Mouse (Mus musculus) urinary bladder, postnatal 14 days (tissue): Measurements from ENCODE around the gene Bag6.

Experiments
- DNase-seq: peaks from one replicate; pipeline ENCODE4 v3.0.0; 2021; ENCODE audit warnings: low spot score

Gene Bag6

GRCm38 (mm10) chr17:35134801-35135590 is at the start of gene Bag6:
Bag6 (plus strand) TSS chr17:35135178.
- DNase-seq, result peak; percentile 94

DNA sequence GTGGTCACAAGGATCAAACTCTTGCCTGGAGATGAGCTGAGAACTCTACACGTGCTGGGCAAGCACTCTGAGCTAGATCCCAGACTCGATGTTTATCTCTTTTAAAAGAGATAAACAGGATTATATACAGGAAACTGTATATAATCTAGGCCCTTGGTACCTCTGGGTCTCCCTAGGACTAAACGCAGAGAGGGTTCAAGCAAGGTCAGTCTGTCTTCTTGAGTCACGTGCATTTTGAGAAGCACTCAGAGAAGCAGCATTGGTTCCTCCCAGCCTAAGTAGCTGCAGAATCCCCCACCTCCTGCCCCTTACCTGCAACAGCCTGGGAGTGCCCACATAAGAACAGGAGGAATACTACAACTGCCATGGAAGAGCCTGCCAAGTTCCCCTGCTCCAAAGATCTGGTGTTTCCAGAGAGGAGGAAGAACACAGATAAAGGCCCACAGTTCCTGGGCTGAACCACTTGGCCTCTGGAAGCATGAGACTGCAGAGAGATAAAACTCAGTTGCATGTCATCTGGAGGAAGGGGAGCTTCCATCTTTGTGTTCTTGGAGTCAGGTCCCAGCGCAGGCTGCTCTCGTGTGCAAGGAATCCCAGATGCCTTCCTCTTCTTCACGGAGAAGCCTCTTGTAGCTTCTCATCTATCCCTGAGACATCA is 49.6 kb upstream of the Bag6 start, which contains the start of gene Ly6g6f:
TSS of gene Ly6g6f (minus strand) at position 403 of the 658 bp plus-strand sequence.
- no peak for DNase-seq

DNA sequence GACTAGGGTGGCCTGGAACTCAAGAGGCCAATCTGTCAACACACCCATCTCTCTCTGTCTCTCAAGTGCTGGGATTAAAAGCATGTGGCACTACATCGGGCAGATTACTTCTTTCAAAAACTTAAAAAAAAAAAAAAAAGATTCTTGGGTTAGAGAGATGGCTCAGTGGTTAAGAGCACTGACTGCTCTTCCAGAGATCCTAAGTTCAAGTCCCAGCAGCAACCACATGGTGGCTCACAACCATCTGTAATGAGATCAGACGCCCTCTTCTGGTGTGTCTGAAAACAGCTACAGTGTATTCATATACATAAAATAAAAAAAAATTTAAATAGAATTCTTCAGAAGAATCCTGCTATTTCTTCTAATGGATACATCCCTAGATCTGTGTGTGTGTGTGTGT is 46.8 kb upstream of the Bag6 start:
- DNase-seq, result no peak

DNA sequence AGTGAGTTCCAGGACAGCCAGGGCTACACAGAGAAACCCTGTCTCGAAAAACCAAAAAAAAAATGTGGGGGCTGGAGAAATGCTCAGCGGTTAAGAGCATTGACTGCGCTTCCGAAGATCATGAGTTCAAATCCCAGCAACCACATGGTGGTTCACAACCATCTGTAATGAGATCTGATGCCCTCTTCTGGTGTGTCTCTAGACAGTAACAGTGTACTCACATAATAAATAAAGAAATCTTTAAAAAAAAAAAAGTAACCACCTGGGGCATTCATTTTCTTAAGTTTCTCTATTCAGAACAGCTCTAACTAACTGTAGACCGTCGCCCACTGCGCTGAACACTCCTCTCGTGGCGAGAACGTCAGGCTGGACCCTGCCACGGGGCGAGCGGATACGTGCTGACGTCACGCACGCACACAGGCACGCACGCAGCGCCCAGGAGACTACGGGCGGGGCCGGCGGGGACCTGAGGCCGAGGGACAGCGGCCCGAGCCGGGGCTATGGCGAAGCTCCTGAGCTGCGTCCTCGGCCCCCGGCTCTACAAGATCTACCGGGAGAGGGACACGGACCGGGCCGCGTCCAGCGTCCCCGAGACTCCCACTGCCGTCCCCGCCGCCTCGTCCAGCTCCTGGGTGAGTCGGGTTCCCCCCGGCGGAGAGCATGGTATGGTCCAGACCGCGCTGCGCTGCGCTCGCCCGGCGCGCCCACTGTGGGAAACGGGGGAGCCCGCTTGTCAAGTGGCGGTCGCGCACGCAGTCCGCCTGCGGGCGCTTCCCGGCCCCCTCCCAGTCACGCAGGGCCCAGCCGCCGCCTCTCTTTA is 45.9 kb upstream of the Bag6 start, which contains the start of gene Abhd16a:
TSS of gene Abhd16a (plus strand) at position 439 of the 820 bp plus-strand sequence.
- DNase-seq, result peak; percentile 92

GRCm38 (mm10) chr17:35090166-35090932 is 44.6 kb upstream of the Bag6 start:
- DNase-seq, result no peak

DNA sequence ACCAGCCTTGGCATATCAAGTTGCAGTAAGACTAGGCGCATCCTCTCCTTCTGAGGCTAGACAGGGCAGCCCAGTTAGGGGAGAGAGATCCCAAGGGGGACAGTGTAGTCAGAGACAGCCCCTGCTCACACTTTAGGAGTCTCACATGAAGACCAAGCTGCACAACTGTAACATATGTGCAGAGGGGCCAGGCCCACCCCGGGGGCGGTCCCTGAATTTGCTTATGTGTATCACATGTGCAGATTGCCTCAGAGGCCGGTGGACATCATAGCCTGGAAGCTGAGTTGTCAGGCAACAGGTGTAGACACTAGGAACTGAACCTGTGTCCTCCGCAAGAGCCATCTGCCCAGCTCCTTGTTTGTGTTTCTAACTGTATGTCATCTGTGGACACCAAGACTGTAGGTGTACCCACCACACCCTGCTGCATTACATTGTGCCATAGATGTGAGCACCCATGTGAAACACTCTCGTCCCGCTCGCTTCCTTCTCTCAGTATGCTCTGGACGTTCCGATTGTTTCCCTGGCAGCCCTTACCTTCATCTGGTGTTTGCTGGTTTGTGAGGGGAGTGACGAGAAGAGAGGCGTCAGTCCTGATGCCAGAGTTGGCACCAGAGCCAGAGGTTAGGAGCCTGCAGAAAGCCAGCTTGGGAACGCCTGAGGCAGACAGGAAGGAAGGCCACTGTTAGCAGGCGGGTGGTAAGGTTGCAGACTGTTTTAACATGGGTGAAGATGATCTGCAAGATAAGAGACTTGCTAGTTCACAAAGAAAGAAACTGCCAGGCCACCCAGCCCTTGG is 42.4 kb upstream of the Bag6 start:
- DNase-seq, result no peak

DNA sequence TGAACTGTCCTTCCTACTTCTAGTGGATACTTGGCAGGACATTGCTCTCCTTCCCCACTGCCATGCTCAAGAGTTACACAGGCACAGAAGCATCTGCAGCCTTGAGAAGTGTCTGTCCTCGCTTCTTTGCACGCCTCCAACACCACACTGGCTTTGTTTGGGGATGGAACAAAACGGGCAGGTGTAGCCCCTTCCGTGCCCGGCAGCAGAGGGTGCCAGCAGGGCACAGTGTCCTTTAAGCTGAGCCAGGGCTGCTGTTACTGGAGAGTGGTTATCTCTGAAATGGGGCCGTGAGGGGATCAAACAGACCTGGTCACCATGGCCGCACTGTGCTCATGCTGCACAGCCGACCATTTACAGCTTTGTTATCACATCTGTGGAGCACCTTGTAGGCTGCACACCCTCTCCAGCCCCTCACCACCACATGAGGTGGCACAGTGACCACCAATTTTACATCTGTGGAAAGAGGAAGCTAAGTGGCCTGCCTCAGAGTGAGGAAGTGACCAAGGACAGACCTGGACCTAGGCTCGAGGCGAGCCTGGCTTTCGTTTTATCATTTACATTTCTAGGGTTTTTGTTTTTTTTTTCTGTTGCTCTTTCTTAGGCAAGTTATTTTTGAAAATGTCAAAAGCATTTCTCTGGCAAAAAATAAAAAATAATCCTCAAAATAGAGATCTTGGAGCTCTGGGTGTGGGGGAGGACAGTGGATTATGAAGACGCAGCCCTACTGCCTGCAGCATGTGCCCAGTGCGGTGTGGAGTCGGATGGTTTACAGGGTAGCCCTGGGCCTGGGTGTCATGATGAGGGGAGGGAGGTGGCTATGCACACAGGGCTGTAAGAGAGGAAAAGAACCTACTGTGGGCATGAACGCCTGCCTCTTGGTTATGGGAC is 40.3 kb upstream of the Bag6 start:
- no peak for DNase-seq

- DNase-seq, result no peak
These were observed 38.4 kb upstream of the Bag6 start for GRCm38 (mm10) chr17:35096597-35096996.

- DNase-seq, result no peak
These were observed 37.8 kb upstream of the Bag6 start for GRCm38 (mm10) chr17:35097164-35097655.

DNA sequence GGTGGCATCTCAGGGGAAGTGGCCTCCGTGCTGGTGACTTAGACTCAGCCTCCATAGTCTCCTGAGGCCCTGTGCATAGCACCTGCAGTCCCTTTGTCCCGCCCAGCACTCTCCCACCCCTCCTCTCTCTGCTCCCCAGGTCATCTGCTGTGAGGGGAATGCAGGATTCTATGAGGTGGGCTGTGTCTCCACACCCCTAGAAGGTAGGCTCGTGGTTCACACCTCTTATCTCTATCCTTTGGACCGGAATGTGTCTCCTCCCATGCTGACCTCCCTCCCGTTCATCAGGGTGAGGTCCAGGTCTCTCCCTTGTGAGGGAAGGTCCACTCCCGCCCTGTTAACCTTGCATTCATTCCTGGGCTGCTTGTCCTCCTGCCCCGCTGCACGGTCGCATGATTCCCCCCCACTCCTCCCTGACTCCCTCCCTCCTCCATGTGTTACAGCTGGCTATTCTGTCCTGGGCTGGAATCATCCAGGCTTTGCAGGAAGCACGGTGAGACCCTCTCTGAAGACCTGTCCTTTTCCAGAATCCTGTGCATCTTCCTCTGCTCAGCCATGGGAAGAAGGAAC is 34.7 kb upstream of the Bag6 start:
- DNase-seq, result no peak

- no peak for DNase-seq
These were observed 33.8 kb upstream of the Bag6 start for GRCm38 (mm10) chr17:35101161-35101560.

GRCm38 (mm10) chr17:35102299-35102698 is 32.7 kb upstream of the Bag6 start:
- DNase-seq, result no peak

GRCm38 (mm10) chr17:35103221-35103690 is 31.7 kb upstream of the Bag6 start:
- DNase-seq, result no peak

GRCm38 (mm10) chr17:35104079-35104478 is 30.9 kb upstream of the Bag6 start:
- no peak for DNase-seq

DNA sequence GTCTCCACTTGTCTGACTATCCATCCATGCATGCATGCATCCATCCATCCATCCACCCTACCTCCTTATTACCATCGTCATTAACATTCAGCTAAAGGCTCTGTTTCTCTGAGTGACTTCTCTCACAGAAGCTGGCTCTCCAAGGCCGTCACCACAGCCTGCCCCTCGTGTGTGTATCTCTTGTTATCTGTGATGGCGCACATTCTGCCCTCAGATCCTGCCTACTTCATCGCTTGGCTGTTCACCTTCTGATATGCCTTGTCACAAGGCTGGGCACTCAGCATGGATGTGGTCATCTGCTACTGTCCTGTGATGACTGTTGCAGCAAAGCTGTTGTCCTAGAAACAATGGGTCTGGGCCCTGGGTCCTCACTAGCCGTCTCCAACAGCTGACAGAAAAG is 30.2 kb upstream of the Bag6 start:
- no peak for DNase-seq

GRCm38 (mm10) chr17:35105740-35106389 is 29.1 kb upstream of the Bag6 start:
- DNase-seq, result peak; percentile 53

GRCm38 (mm10) chr17:35106522-35106921 is 28.5 kb upstream of the Bag6 start:
- DNase-seq, result no peak

GRCm38 (mm10) chr17:35108097-35108496 is 26.9 kb upstream of the Bag6 start, which contains the start of gene Ly6g5c:
Ly6g5c (plus strand) TSS chr17:35108279.
- no peak for DNase-seq

DNA sequence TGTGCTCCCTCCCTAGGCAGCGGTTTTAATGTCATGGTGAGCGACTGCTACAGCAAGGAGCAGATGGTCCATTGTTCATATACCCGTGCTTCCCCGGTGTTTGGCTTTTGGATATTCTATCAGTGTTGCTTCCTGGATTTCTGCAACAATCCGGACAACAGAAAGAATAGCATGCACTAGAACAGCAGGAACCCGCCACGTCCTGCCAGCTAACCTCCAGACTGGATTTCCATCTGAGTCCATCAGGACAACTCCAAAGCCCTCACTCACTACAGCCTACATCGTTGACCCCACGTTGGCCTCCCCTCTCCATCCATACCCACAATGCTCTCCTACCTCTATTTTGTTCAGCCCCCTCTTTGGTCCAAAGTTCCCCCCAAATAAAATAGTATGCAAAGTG is 23.2 kb upstream of the Bag6 start:
- no peak for DNase-seq
